Mouse (Mus musculus) cerebellum, adult 11 months (tissue): ENCODE data around the gene 1700122O11Rik.

Source experiments
- DNase-seq: peaks from one replicate; pipeline ENCODE4 v3.0.0; 2022

The 1700122O11Rik gene

GRCm38 (mm10) chr17:48027677-48028076 lies 10.4 kb downstream of the 1700122O11Rik start:
- DNase-seq = no peak

- no peak for DNase-seq
These were observed 11.1 kb downstream of the 1700122O11Rik start for GRCm38 (mm10) chr17:48027019-48027418.

GRCm38 (mm10) chr17:48024045-48024444 lies 14.0 kb downstream of the 1700122O11Rik start:
- DNase-seq = no peak

GRCm38 (mm10) chr17:48019585-48019984 lies 18.5 kb downstream of the 1700122O11Rik start:
- DNase-seq = no peak

GRCm38 (mm10) chr17:48016566-48016965 lies 21.5 kb downstream of the 1700122O11Rik start:
- no peak for DNase-seq

GRCm38 (mm10) chr17:48012561-48012960 lies 25.5 kb downstream of the 1700122O11Rik start:
- no peak for DNase-seq

- no peak for DNase-seq
These were observed 27.0 kb downstream of the 1700122O11Rik start for GRCm38 (mm10) chr17:48011105-48011504.

- DNase-seq = no peak
These were observed 27.8 kb downstream of the 1700122O11Rik start for GRCm38 (mm10) chr17:48010283-48010682.

- no peak for DNase-seq
These were observed 32.3 kb downstream of the 1700122O11Rik start for GRCm38 (mm10) chr17:48005816-48006215.

GRCm38 (mm10) chr17:48005091-48005490 lies 33.0 kb downstream of the 1700122O11Rik start:
- DNase-seq = no peak

- no peak for DNase-seq
These were observed 33.5 kb downstream of the 1700122O11Rik start for GRCm38 (mm10) chr17:48004619-48005018.

GRCm38 (mm10) chr17:48002486-48002885 lies 35.6 kb downstream of the 1700122O11Rik start:
- DNase-seq = no peak

GRCm38 (mm10) chr17:48001586-48002361 lies 36.3 kb downstream of the 1700122O11Rik start:
- DNase-seq = peak; percentile 13

- no peak for DNase-seq
These were observed 36.9 kb downstream of the 1700122O11Rik start for GRCm38 (mm10) chr17:48001157-48001556.

- DNase-seq = no peak
These were observed 38.3 kb downstream of the 1700122O11Rik start for GRCm38 (mm10) chr17:47999812-48000211.

- DNase-seq = no peak
These were observed 38.7 kb downstream of the 1700122O11Rik start for GRCm38 (mm10) chr17:47999403-47999802.

- DNase-seq = no peak
These were observed 40.3 kb downstream of the 1700122O11Rik start for GRCm38 (mm10) chr17:47997806-47998205.

- DNase-seq = no peak
These were observed 47.5 kb downstream of the 1700122O11Rik start for GRCm38 (mm10) chr17:47990392-47991123.

GRCm38 (mm10) chr17:47989951-47990378 lies 48.1 kb downstream of the 1700122O11Rik start:
- DNase-seq = no peak

GRCm38 (mm10) chr17:47988811-47989210 lies 49.3 kb downstream of the 1700122O11Rik start:
- DNase-seq = no peak

GRCm38 (mm10) chr17:47988074-47988473 lies 50.0 kb downstream of the 1700122O11Rik start:
- no peak for DNase-seq
